Mouse (Mus musculus) forebrain, postnatal 0 days (tissue): ENCODE measurements around the gene Pitpnm2. TPM values are rescaled to one million over a fixed set of nuclear protein-coding genes. Genes with fewer than 3 reads are reported as not detected.
A peak's percentile ranks its signal among the peaks of the same experiment; 100 is the strongest.

ENCODE experiments used
- ATAC-seq: fragments of 200-750 bp; cut with Nextera tagmentation; 2 replicates; pipeline ENCODE4 v1.8.0; 2017; ENCODE audit warnings: mild to moderate bottlenecking, moderate library complexity
- DNase-seq: peaks from one replicate; pipeline ENCODE4 v3.0.0-alpha.2; 2015
- H3K27ac ChIP-seq: fragments of 300-500 bp; sonication (generic); 2 replicates; pipeline ENCODE4 v1.5.1; 2014; ENCODE audit warnings: low read depth, mild to moderate bottlenecking, antibody characterized with exemption, low read length, moderate library complexity, mixed read lengths
- H3K27me3 ChIP-seq: fragments of 300-500 bp; sonication (generic); 2 replicates; pipeline ENCODE4 v1.6.1; 2014; ENCODE audit warnings: mild to moderate bottlenecking, low read length, mixed read lengths; ENCODE audit not compliant: insufficient read depth
- H3K36me3 ChIP-seq: fragments of 300-500 bp; sonication (generic); 2 replicates; pipeline ENCODE4 v1.6.1; 2014; ENCODE audit warnings: mild to moderate bottlenecking, moderate library complexity; ENCODE audit not compliant: insufficient read depth
- H3K4me1 ChIP-seq: fragments of 300-500 bp; sonication (generic); 2 replicates; pipeline ENCODE4 v1.6.1; 2014; ENCODE audit warnings: antibody characterized with exemption; ENCODE audit not compliant: insufficient read depth
- H3K4me2 ChIP-seq: fragments of 300-500 bp; sonication (generic); 2 replicates; pipeline ENCODE4 v1.6.1; 2014; ENCODE audit warnings: low read depth, mild to moderate bottlenecking, moderate library complexity
- H3K4me3 ChIP-seq: fragments of 300-500 bp; sonication (generic); 2 replicates; pipeline ENCODE4 v1.5.1; 2014; ENCODE audit warnings: low read depth, low read length, mixed read lengths
- H3K9ac ChIP-seq: fragments of 300-500 bp; sonication (generic); 2 replicates; pipeline ENCODE4 v1.6.1; 2014; ENCODE audit warnings: mild to moderate bottlenecking
- H3K9me3 ChIP-seq: fragments of 300-500 bp; sonication (generic); 2 replicates; pipeline ENCODE4 v1.6.1; 2016; ENCODE audit warnings: low read length
- CTCF ChIP-seq: sonication (generic); IDR thresholded peaks from 2 replicates; pipeline ENCODE4 v1.5.1; 2016; ENCODE audit warnings: antibody characterized with exemption, control low read depth, low read depth
- WGBS: fragments of 180-500 bp; shearing (Covaris S2); extraction: QIAGEN DNeasy Blood & Tissue Kit; methylation state at CpG from one replicate; pipeline ENCODE4 v1.1.7; 2014; 5-methylcytosine and 5-hydroxymethylcytosine counted together
- polyA plus RNA-seq: library from polyadenylated mRNA; unstranded; fragments of >200 nt; fragmentation: Nextera tagmentation; extraction: Ambion mirVana; gene quantifications from 2 replicates; pipeline ENCODE4 v1.2.1, GENCODE M21; 2015
- total RNA-seq: library from RNA; depleted of rRNA; stranded (reverse); fragments of >200 nt; gene quantifications from 2 replicates; pipeline ENCODE4 v1.2.3, GENCODE M21; 2014

The Pitpnm2 gene
- total and polyA plus RNA-seq, 2 experiments from 2014 or later = 10.1 to 38.4 TPM

DNA sequence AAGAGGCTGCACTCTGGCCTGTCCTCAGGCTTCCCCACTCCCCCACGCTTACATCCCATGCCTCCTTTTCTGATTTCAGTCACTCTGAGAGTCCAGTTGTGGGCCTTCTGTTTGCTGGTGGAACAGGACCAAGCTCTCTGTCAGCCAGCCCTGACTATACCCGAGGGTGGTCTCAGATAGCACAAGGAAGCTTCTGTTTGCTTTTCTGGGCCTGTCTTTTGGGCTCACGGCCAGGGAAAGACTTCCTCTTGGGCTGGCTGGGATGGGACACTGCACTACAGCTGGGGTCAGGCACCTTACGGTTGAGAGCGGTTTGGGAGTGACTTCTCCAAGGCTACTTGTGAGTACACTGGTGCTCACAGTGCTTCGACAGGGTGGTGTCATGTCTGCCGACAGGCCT is 111.5 kb downstream of the Pitpnm2 start:
- no peak for TF ChIP-seq CTCF
- 74% methylated on average over 7 of the region's 7 CpGs for WGBS
- Histone ChIP-seq H3K36me3 (peaks cover 63% of the 10 kb centered on the region), H3K27ac (no peak overlapping the region), H3K4me3 (no peak overlapping the region), H3K4me2 (no peak overlapping the region), H3K27me3 (no peaks in the 10 kb centered on the region), H3K9me3 (no peaks in the 10 kb centered on the region), H3K4me1 (no peaks in the 10 kb centered on the region), H3K9ac (no peak overlapping the region)
- DNase-seq (no peak), ATAC-seq (peak; percentile 36)

DNA sequence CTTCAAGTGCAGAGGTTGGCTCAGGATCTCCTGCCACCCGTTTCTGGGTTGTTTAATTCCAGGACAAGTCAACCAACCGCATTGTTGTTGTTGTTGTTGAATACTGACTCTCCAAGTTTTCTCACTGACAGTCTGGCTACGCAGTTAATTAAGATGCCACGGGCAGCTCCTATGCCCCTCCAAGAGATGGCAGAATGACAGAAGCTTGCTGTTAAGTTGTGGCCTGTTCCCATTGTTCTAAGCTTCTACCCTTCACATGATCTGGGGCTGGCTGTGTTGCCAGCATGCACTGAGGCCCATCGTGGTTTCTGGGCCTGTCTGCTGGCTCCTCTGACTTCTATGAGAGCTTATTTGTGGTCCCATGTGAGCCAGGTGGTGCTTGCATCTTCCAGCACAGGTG is 115.3 kb downstream of the Pitpnm2 start:
- Histone ChIP-seq H3K27me3 (no peaks in the 10 kb centered on the region), H3K27ac (no peak overlapping the region), H3K9ac (no peak overlapping the region), H3K9me3 (no peaks in the 10 kb centered on the region), H3K4me1 (no peaks in the 10 kb centered on the region), H3K4me3 (no peak overlapping the region), H3K36me3 (peaks cover 74% of the 10 kb centered on the region), H3K4me2 (no peak overlapping the region)
- 83% methylated on average over 5 of the region's 5 CpGs for WGBS
- no peak for DNase-seq
- TF ChIP-seq CTCF = no peak
- no peak for ATAC-seq

DNA sequence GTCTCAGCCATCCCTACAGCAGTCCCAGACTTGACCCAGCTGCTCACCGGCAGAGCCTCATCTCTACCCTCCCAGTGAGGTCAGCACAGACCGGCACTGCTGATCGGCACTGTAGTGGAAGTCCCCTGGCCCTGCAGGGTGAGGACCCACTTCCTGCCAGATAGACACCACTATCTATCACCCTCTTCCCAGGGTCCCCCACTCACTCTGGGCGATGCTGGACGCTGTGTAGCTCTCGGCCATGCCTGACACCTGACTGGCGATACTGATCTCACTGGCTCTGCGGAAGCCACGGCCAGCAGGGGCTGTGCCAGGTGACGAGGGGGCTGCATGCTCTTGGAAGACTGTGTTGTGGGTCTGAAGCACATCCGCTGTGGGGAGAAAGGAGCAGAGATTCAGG is 124.5 kb downstream of the Pitpnm2 start:
- DNase-seq = no peak
- TF ChIP-seq CTCF = no peak
- Histone ChIP-seq H3K4me3 (no peak overlapping the region), H3K36me3 (peaks cover 89% of the 10 kb centered on the region), H3K27ac (no peak overlapping the region), H3K4me1 (no peaks in the 10 kb centered on the region), H3K4me2 (no peak overlapping the region), H3K9me3 (no peaks in the 10 kb centered on the region), H3K27me3 (no peaks in the 10 kb centered on the region), H3K9ac (no peak overlapping the region)
- ATAC-seq = no peak
- 90% methylated on average over 11 of the region's 11 CpGs for WGBS

DNA sequence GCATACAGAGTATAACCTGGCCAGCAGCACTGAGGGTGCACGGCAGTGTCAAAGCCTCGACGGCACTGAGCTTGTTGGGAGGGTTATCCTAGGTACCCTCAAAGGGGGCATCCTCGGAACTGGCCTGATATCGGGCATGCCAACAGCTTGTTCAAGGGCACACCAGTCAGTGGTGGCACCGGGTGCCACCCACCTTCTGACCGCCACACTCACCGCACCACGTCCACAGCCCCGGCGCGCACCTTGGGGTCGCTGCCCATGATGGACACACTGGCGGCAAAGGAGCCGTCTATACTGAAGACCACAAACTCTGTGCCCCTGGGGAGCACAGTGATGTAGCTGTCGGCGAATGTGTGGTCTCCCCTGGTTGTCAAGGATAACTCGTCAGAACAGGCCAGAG is 127.2 kb downstream of the Pitpnm2 start:
- ATAC-seq = no peak
- H3K36me3 ChIP-seq = peaks cover 86% of the 10 kb centered on the region
- H3K4me3 ChIP-seq = no peak overlapping the region
- H3K9me3 ChIP-seq = no peaks in the 10 kb centered on the region
- WGBS = 90% methylated on average over 18 of the region's 18 CpGs
- no peak for TF ChIP-seq CTCF
- H3K9ac ChIP-seq = no peak overlapping the region
- H3K27ac ChIP-seq = no peak overlapping the region
- H3K27me3 ChIP-seq = no peaks in the 10 kb centered on the region
- no peak for DNase-seq
- no peak overlapping the region for H3K4me2 ChIP-seq
- H3K4me1 ChIP-seq = no peaks in the 10 kb centered on the region

DNA sequence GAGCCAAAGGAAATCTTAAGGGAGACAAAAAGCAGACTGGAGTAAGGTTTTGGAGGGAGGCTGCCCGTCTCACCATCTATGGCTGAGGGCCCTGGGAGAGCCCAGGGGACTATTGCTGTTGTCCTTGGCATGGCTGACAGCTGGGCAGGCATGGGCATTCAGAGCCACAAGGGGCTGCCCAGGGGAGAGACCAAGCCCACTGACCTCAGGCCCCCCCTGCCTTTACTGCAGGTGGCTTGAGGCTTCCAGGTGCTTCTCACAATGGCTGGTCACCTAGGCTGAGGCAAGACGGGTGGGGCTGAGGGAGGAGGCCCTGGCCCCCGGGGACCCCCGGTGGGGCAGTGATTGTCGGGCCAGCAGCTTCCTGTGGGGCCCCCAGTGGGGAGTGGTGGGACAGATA is 130.4 kb downstream of the Pitpnm2 start:
- peaks cover 7% of the 10 kb centered on the region; the same call in 1 of the 2 replicates for H3K4me1 ChIP-seq
- H3K27me3 ChIP-seq = no peaks in the 10 kb centered on the region
- no peak for TF ChIP-seq CTCF
- ATAC-seq (no peak), DNase-seq (no peak)
- peaks cover 61% of the 10 kb centered on the region for H3K36me3 ChIP-seq
- no peaks in the 10 kb centered on the region for H3K9me3 ChIP-seq
- H3K4me3 ChIP-seq = no peak overlapping the region
- H3K9ac ChIP-seq = no peak overlapping the region
- no peak overlapping the region for H3K4me2 ChIP-seq
- no peak overlapping the region for H3K27ac ChIP-seq
- 86% methylated on average over 5 of the region's 5 CpGs for WGBS

DNA sequence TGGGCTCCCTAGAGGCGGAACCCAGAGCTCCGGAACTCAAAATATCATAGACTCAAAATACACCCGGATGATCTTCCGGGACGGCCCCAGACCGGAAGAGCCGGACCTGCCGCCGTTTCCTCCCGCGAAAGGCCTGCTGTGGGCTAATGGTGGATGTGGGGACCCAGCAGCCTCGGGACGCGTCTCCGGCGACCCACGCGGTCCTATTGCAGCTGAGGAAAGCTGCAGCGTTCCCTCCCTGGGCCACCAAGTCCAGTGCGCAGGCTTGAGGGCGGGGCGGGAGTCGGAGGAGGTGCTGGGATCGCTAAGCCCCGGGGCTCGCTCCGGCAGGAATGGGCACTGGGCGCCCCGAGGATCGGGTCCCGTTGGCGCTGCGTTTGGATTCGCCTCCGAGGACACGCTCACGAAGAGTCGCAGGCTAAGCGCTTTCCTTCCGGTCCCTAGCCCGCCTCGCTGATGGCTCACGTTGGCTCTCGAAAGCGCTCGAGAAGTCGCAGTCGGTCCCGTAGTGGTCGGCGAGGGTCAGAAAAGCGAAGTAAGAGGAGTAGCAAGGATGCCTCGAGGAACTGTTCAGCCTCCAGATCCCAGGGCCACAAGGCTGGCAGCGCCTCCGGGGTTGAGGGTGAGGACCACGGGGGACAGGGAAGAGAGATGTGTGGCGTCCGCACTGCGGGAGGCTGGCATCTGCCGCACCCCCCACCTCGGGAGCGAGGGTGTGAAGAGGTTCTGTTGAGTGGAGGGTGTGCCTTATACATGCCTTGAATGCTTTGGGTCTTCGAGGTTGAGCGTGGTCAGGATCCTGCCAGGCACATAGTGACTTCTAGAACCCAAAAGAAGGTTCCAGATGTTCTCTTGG is 133.3 kb downstream of the Pitpnm2 start, which contains the start of gene Arl6ip4:
TSS of gene Arl6ip4 (plus strand) at position 100 of the 856 bp plus-strand sequence.
- ATAC-seq = peak; percentile 15
- peak within 1 kb of the TSS; percentile 86 for H3K27ac ChIP-seq
- H3K9me3 ChIP-seq = no peaks in the 10 kb centered on the region
- peak within 1 kb of the TSS; percentile 85 for H3K4me3 ChIP-seq
- DNase-seq = peak; percentile 90
- peak within 1 kb of the TSS; percentile 82 for H3K4me2 ChIP-seq
- no peak for TF ChIP-seq CTCF
- H3K9ac ChIP-seq = peak within 1 kb of the TSS; percentile 92
- 1% methylated on average over 63 of the region's 64 CpGs for WGBS
- peaks cover 34% of the 10 kb centered on the region for H3K36me3 ChIP-seq
- no peaks in the 10 kb centered on the region for H3K27me3 ChIP-seq
- peaks cover 14% of the 10 kb centered on the region; the same call in 1 of the 2 replicates for H3K4me1 ChIP-seq

DNA sequence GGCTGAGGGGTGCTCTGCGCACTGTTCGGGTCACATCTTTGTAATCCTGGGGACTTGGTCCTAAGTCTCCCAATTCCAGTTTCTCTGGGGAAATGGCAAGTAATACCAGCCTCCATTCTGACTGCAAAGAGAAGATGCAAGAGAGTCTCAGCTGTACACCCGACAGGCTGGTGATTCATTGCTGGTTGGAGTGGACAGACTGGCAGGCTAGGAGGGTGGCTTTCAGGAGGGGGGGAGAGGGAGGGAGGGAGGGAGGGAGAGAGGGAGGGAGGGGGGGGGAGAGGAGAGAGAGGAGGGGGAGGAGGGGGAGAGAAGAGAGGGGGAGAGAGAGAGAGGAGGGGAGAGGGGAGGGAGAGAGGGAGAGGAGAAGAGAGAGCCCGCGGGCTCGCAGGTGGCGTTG is 134.0 kb downstream of the Pitpnm2 start:
- 24% methylated on average over 7 of the region's 7 CpGs for WGBS

More for the DNA sequence above, 134.0 kb downstream of the Pitpnm2 start:
- ATAC-seq (no peak), DNase-seq (no peak)
- peak overlapping the region; percentile 86 for H3K27ac ChIP-seq
- TF ChIP-seq CTCF = no peak
- H3K4me2 ChIP-seq = peak overlapping the region; percentile 82
- no peaks in the 10 kb centered on the region for H3K27me3 ChIP-seq
- H3K4me1 ChIP-seq = peaks cover 14% of the 10 kb centered on the region; the same call in 1 of the 2 replicates
- peak overlapping the region; percentile 85 for H3K4me3 ChIP-seq
- H3K36me3 ChIP-seq = peaks cover 28% of the 10 kb centered on the region
- H3K9ac ChIP-seq = peak overlapping the region; percentile 92
- no peaks in the 10 kb centered on the region for H3K9me3 ChIP-seq
